Mouse (Mus musculus) heart, postnatal 4 days (tissue): Measurements from ENCODE around the gene 1110008L16Rik. TPM values are rescaled to one million over a fixed set of nuclear protein-coding genes. Genes with fewer than 3 reads are reported as not detected.
"Not testable (repeated sequence)": the region's sequence is repeated elsewhere in the genome, so short reads cannot be mapped to it uniquely, and the experiment has no call there.

ENCODE experiments used
- DNase-seq: peaks from one replicate; pipeline ENCODE4 v3.0.0; 2021
- total RNA-seq, 2 experiments: library from RNA; stranded (reverse); gene quantifications; 2 replicates each; pipeline ENCODE4 v1.2.3; 2021

The 1110008L16Rik gene
- total RNA-seq, 2 experiments from 2014 or later = 10.7 to 11.1 TPM

DNA sequence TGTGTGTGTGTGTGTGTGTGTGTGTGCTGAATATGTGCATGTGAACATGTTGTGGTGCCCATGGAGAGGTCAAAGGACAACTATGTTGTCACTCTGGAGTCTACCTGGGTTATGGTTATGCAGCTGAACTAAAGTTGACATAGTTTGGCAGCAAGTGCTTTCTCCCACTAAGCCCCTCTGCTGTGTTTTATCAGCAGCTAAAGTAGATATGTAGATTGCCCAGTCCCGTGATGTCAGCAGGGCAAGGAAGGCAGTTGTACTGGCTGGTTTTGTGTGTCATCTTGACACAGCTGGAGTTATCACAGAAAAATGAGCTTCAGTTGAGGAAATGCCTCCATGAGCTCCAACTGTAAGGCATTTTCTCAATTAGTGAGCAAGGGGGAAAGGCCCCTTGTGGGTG lies 43.7 kb downstream of the 1110008L16Rik start:
- not testable (repeated sequence) for DNase-seq

DNA sequence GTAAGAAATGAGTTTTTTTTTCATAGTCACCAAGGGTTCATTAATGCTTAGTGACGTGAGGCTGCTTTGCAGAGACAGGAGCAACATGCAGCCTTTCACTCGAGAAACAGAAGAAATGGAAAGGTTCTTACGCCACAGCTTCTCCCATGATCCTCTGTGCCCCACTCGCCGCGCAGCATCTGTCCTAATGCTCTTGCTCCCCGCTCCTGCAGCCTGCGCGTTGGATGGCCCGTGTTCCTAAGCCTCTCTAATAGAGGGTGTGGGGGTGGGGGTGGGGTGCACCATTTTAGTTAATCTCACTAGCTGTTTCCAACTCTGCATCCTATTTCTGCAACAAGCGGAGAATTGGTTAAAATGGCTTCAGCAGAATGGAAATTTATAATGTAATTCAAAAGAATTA lies 44.6 kb downstream of the 1110008L16Rik start:
- DNase-seq = no peak

DNA sequence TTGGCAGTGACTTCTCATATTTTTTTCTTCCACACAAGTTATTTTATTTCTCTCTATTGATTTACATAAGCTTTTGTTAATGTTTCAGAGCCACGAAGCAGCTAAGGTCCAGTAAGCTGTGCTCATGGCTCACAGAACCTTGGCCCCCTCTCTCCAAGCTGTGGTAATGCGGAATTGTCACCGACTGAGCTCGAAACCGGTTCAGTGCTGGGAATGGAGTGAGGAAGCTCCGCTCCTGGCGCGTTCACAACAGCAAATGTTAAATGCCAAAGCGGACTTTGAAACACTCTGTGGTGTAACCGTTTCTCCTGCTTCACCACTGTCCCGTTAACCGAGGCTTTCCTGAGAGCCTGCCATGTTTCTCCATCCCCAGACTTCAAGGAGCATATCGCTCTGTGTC lies 45.2 kb downstream of the 1110008L16Rik start:
- peak; percentile 15 for DNase-seq

DNA sequence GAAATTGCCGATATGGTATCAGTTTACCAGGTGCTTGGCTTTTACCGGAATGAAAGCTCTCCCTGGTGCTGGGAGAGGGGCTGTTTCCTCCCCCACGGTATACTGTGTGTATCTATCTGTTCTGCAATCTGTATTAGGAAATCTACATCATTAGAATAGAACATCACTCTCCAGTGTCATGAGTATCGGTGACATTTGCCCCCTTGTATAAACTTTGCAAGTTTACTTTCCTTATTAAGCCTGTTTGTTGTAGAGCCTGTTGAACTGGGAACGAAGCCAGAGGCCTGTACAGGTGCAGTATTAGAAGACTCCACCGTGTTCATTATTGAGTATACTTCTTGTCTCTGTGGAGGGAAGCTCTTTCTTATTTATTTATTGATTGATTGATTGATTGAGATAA lies 54.0 kb downstream of the 1110008L16Rik start:
- no peak for DNase-seq

DNA sequence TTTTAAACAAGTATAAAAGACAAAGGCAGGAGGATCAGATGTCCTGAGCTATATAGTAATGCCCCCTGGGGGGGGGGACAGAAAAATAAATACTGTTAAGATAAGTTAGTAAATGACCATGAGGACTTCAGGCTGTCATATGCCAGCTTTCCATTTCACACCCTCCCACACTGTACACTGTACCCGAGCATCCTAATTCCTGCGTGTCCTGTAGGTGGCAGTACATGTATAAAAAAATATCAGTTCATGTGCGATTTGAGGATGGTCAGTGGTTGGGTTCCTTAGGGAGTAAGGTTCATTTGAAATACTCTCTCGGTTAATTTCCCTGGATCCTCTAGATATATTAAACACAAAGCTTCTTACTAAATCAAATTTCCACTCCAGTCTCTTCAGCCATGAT lies 55.5 kb downstream of the 1110008L16Rik start:
- peak; percentile 56 for DNase-seq

DNA sequence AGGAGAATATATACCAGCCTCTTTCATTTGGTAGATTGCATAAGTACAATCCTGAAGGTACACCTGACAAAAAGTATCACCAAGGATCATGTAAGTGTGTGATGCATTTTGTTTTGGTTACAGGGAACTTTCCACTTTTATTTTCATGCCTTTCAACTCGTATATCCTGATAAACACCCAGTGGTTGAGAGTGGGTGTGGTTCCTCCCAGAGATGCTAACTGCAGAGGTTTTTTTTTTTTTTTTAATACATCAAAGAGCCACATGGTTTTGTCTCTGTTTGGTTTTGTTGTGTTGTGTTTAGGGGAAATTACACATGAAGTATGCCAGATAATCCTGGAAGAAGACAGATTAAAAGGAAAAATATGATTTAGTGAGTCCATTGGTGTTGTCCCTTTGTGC lies 57.9 kb downstream of the 1110008L16Rik start:
- DNase-seq = no peak

DNA sequence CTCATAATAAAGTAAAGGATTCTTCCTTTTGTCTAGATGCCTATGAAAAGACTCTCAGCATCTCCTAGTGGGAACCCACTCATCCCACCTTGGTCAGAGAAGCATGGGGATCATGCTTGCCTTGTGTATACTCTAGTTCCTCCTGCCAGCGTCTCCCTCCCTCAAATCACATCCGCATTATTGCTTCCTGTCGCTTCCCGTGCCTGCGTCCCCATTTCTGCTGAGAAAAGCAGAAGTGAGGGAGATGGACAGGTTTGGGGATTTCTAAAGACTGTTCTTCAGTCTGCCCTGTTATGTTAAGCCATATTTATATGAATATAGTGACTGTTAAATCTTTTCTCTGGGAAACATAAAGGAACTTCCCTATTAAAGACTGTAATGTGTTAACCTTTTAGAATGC lies 61.6 kb downstream of the 1110008L16Rik start:
- no peak for DNase-seq

DNA sequence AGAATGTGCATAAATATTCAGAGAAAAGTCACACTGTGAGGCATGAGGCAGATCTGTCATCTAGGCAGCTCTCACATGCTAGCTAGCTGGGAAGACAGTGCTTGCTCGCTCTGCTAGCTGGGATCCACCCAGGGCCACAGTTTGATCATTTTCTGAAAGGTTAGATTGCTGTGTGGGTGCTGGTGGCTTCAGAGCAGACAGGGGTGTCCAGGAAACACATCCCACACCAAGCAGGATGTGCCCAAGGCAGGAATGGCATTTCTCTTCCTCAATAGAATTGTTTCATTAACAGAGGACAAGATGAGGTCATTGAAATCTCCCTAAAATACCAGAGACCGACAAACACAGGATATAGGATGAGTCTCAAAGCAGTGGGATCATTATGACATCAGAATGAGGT lies 65.7 kb downstream of the 1110008L16Rik start:
- DNase-seq = no peak

DNA sequence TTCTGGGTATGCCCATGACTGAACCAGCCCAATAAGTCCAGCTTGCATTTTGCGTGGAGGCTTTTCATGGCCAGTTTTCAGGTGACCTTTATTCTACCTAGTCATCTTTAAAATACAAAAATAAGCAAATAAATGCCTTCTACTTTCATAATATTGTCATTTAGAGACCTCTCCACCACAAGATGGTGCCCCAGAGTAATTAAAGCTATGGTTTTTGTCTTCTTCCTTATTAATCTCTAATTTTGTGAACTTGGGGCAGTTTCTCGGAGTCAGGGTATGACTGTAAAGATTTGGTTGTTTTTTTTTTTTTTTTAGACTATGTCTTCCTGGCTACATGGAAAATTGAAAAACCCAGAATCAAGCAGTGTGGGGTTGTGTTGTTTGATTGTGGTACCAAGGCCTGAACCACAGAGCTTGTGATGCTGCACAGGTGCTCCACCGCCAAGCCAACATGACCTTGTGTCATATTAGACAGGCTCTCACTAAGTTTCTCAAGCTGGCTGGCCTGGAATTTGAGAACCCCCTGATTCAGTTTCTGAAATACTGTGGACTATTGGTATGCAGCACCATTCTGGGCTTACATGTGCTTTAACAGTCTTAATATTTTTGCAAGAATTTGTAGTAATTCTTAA lies 73.2 kb downstream of the 1110008L16Rik start:
- no peak for DNase-seq

DNA sequence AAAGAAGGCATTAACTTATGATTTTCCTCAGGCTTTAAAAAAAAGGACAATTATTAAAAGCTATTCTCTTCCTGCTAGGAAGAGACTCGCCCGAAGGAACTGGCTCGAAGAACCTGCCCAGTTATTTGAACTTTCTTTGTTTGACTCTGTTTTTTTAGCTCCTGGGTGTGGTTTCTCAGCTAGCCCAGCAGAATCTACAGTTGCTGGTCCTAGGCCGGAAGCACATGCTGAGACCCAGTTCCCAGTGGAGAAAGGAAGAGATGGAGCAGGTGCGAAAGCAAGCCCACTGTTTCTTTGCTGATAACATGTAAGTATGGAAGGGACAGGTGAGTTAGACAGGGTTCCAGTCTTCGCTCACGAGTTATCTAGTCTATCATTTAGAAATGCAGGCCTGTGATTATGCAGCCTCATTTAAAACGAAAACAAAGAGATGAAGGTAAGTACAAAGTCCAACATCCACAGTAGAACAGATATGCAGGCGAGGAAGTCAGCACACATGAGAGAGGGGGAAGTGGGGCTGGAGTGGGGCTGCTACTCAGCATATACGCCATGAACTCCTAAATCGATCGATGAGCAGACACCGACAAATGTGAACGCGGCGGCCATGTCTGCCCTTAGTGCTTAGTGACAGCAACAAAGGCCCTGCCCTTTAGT lies 77.7 kb downstream of the 1110008L16Rik start:
- DNase-seq = no peak

DNA sequence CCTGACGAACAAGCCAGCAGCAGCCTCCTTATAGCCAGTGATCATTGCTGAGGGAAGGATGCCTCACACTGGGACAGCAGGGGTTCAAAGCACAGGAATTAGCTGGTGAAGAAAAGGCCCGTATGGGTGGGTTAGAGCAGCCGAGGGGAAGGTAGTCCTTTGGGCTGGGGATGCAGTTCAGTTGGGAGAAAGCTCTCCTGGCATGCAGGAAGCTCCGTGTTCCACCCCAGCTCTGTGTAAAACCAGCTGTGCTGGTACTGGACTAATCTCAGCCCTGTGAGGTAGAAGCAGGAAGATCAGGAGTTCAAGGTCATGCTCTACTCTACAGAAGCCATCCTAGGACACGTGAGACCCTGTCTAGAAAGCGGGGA lies 78.2 kb downstream of the 1110008L16Rik start:
- DNase-seq = no peak

DNA sequence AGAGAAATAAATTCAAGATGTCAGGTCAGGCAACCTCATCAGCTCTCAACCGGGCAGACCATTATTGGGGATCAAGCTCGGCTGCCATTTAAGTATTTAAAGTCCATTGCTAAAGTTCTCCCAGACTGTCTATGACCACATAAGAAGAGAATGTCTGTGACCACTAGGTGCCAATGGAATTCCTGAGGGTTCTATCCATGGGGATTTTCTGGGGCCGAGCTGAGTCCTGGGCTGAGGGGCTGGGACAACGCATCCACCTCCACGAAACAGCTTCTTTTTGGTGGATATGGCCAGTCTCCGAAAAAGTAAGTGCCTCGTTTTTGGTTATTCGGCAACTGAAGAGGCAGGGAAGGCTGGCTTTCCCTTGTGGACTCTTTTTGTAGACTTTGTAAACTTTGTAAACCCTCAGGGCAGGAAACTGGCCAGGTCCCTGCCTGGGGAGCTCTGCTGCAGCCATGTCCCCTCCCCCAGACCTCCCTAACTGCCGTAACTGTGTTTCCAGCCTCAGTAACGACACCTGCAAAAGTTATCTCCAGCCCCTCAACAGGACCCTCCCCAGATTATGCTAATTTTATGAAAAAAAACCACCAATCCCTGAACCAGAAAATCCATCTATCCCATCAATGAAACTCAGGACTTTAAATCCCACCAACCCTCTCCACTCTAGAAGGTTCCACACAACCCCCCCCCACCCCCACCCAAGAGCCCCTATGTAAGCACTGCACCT lies 84.8 kb downstream of the 1110008L16Rik start, which contains the start of gene Psma6:
Gene Psma6 (plus strand): TSS at position 200 of the 727 bp plus-strand sequence.
- DNase-seq = no peak

DNA sequence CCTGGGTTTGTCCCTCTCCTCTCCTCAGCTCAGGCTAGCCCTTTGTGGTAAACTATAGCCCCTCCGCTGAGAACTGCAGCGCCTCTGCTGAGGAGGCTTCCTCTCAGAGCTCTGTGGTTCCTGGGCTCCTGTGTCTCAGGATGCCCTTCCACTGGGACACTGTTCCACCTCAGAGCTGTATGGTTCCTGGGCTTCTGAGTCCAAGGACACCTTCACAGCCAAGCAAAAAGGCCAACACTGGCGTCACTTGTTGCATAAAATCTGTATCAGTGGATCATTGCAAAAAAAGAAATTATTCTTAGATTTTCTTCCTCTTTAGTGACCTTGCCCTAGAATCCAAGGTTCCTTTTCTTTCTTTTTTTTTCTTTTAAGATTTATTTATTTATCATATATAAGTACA lies 85.4 kb downstream of the 1110008L16Rik start:
- DNase-seq = no peak

DNA sequence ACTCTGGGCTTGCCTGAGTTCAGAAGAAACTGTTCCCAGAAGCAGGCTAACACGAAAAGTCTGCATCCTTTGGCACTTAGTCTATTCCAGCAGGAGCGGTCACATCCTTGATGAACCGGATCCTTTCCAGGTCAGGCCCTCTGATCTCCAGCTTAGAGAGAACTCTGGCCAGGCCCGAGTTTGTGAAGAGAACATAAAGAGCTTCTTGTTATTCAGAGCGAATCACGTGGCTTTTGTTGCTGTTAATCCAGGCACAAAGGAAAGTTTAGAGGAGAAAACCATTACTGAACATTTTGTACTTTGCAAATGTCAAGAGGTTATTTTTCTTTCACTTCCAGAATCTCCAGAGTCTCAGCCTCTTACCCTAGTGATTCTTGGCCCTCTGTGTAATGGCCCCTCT lies 86.6 kb downstream of the 1110008L16Rik start:
- DNase-seq = no peak

DNA sequence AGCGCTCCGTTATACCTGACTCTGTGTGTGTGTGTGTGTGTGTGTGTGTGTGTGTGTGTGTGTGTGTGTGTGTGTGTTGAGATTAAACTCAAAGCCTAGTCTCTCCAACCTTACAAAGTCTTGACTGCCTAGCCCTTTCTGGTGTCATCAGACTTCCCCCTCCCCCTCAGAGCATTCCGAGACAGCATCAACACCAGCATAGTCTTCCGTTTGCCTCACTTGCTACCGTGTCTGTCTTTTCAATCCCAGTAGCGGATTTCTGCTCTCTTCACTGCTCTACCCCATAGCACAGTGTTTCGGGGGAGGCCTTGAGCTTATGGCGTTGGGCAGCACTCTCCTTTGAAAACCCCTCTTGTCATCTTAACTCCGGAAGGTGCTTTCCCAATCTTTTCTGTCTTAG lies 87.1 kb downstream of the 1110008L16Rik start:
- no peak for DNase-seq

DNA sequence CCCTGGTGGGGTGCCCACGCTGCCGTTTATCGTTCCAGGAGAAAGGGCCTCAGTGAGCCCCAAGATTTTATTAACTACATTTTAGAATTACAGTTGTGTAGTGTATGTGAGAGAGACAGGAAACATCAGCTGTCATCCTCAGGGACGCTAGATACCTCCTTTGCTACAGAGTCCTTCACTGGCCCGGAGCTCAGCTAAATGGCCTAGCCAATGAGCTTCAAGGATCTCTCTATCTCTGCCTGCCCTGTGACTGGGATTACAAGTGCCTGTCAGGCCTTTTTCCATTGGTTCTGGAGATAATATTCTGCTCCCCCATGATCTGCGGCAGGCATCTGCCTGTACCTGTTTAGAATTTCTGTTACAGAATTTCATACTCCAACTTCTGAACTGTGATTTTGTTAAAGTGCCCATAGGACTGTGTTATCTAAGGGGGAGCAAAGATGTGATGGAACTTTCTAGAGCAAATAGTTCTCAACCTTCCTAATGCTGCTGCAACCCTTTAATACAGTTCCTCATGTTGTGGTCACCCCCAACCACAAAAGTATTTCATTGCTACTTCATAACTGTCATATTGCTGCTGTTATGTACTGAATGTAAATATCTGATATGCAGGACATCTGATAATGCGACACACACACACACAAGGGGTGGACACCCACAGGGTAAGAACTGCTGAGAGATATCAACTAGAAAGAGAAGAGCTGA lies 87.9 kb downstream of the 1110008L16Rik start:
- DNase-seq = no peak

DNA sequence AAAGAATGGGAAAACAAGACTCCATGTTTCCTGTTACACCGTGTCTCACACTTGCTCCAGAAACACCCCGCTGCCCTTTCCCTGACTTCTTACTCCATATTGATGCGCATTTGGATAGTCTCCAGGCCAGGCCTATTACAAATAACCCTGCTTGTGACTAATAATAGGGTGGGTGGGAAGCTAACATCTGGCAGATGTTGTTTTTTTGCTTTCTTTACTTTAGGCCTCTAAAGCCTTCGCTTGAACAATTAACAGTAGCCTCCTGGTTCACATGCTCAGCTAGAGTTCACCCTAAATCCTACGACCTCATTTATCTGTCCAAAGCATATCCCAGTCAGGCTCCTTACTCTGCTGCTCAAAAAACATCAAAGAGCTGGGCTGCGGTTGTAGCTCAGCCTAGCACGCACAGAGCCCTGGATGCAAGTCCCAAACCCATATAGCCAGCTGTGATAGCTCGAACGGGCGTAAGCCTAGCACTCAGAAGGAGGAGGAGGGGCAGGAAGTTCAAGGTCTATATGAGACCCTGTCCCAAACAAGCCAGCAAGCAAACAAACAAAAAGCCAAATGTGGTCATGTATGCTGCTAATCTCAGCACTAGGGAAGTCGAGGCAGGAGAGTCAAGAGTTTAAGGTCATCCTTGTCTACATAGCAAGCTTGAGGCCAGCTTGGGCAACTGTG lies 88.5 kb downstream of the 1110008L16Rik start:
- DNase-seq = no peak

DNA sequence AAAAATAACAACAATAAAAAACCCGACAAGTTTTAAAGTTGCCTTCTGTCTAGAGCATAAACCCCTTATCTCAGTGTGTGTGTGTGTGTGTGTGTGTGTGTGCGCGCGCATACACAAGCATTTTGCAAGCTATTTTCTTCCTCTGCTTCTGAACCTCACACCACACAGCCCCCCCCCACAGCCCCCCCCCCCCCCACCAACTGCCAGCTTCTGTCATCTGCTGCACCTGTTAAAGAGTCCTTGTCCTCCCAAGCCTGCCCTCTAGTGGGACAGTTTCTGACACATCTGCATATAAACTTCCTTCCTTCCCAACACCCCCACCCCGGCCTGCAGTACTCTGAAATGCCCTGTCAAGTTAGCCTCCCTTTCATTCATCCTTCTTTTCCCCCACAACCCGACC lies 89.1 kb downstream of the 1110008L16Rik start:
- DNase-seq = peak; percentile 64

DNA sequence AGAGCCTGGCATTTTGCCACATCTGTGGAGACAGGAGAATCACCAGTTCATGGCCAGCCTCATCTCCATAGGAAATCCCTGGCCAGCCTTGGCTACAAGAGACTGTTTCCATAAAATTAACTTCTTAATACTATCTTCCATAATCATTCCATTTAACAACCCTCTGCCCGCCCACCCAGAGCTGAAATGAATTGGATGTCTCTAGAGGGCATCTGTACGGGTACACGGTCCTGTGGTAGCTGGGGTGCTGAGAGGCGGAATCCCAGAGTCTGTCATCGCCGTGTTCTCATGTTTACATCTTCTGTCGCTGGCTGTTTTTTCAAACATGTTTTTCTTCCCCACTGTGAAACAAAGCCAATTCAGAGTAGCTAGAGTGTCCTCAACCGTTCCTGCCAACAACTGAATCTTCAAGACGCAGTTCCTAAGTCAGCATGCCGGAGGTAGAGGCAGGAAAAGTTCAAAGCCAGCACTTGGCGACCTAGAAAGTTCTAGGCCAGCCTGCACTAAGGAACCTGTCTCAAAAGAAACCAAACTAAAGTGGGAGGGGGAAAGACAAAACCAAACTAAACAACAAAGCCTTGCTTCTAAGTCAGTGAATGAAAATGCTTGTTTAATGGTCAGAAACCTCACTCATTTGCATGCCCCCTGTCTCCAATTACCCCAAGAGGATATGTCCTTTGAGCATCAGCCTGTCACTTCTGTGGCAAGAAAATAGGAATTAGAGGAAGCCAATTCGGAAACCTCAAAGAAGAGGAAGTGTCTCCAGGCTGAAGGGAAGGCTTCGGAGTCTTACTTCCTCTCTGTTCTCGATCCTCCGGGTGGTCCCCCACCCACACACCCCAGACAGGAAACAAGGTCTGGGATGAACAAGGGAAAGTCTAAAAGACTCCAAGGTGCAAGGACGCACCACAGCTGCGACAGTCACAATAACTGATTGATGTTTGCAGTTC lies 90.0 kb downstream of the 1110008L16Rik start:
- peak; percentile 26 for DNase-seq

DNA sequence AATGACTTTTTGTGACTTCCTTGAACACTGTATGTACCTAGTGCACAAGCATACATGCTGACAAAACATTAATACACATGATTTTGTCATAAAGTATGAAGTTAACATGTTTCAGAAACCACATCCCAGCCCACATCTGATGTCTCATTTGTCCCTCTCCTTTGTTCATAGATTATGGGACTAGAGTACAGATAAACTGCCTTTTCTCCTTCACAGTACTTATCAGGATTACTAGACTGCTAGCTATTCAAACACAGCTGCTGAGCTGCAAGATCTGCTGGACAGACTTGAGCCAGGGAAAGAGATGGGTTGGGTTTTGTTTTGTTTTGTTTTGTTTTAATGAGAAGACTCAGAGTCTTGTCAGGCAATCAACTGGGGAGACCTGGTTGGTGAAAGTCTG lies 92.7 kb downstream of the 1110008L16Rik start:
- DNase-seq = no peak
